Comparison of ENCODE assay signal across 16 mouse cellular contexts in the genomic region with DNA sequence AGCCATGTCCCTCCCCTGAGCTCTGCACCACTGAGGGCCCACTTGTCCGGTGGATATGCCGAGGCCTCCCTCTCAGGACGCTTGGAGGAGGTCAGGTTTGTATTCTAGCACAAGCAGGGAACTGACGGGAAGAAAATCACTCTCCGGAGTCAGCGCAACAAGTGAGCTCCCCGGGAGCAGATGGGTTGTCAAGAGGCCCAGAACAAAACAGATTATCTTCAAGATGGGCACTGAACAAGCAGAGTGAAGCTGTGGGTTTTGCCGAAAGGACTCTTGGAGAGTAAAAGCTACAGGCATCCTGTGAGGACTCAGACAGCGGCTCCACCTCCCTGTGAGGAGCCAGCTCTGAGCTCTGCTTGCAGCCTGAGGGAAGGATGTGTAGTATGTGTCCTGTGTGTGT. TPM values are rescaled to one million over a fixed set of nuclear protein-coding genes. Genes with fewer than 3 reads are reported as not detected.
"Had no signal": no experiment of that assay in that cellular context is flagged by ENCODE, and none has a peak within 500 bp of the region (broad histone marks: within the 10 kb centered on the region; RNA-seq: fewer than 3 reads in every experiment).

No protein-coding gene starts in this region.

- H3K27ac ChIP-seq: limb, embryonic 13.5 days; liver, embryonic 14.5 days; midbrain, embryonic 10.5 days; neural tube, embryonic 15.5 days had no signal

- DNase-seq: kidney, adult 8-10 months; kidney, postnatal 25 days; left cerebral cortex, postnatal 4 days; lung, adult 2 months; lung, postnatal 36 days; midbrain, embryonic 14.5 days; right cerebral cortex, adult 18-20 months; right cerebral cortex, postnatal 25 days; thymus, postnatal 4 days had no signal

- ATAC-seq: lung, postnatal 0 days had no signal

- H3K4me3 ChIP-seq: limb, embryonic 13.5 days; midbrain, embryonic 10.5 days; myocyte; neural tube, embryonic 15.5 days had no signal

RNA-seq across cellular contexts. Expression of a gene that starts 20.3 kb away (rescaled TPM):
- total RNA-seq: megakaryocyte progenitor cell, adult 5-6 weeks had no signal
